ENCODE assay signal across 20 mouse cellular contexts in the genomic region with DNA sequence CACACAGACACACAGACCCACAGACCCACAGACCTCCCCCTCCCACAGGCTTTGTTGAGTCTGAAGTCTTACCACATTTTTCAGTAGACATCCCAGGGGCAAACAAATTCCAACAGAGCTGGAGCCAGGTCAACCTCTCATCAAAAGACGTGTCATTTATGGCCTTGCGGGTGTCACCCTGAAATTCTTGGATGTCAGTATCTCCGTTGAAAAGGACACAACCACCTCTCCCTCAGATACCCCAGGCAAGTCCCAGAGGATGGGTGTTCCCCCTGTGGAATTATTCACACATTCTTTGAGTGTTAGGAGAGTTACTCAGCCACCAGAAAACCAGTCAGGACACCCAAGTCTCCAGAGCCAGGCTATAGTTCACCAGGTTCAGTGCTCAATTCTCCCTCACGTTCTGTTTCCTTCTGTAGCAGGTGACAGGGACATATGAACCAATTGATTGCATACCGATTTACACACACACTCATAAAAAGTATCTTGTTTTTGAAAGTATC. TPM values are rescaled to one million over a fixed set of nuclear protein-coding genes. Genes with fewer than 3 reads are reported as not detected.
"Had no signal": no experiment of that assay in that cellular context is flagged by ENCODE, and none has a peak within 500 bp of the region (broad histone marks: within the 10 kb centered on the region; RNA-seq: fewer than 3 reads in every experiment).

No protein-coding gene starts in this region.

- H3K9me3 ChIP-seq: midbrain, embryonic 10.5 days; midbrain, embryonic 12.5 days; neural tube, embryonic 12.5 days; stomach, embryonic 15.5 days had no signal

- H3K27ac ChIP-seq: midbrain, embryonic 10.5 days; midbrain, embryonic 12.5 days; neural tube, embryonic 12.5 days; stomach, embryonic 15.5 days; stomach, postnatal 0 days had no signal

- H3K4me3 ChIP-seq: midbrain, embryonic 10.5 days; midbrain, embryonic 12.5 days; myocyte; neural tube, embryonic 12.5 days; stomach, embryonic 15.5 days had no signal

- H3K27me3 ChIP-seq: midbrain, embryonic 12.5 days; neural tube, embryonic 12.5 days; stomach, embryonic 15.5 days had no signal

- DNase-seq: lung, adult 18-20 months; lung, embryonic 14.5 days; lung, postnatal 10 days; lung, postnatal 4 days; midbrain, embryonic 14.5 days; right cerebral cortex, postnatal 14 days; thymus, adult 18-20 months; thymus, postnatal 14 days; thymus, postnatal 36 days had no signal

- H3K9ac ChIP-seq: lung, embryonic 14.5 days; midbrain, embryonic 12.5 days; neural tube, embryonic 12.5 days; stomach, embryonic 15.5 days had no signal

- H3K4me2 ChIP-seq: lung, embryonic 14.5 days; midbrain, embryonic 12.5 days; neural tube, embryonic 12.5 days; stomach, embryonic 15.5 days had no signal

- ATAC-seq: midbrain, embryonic 16.5 days had no signal

- H3K36me3 ChIP-seq: midbrain, embryonic 10.5 days; midbrain, embryonic 12.5 days; neural tube, embryonic 12.5 days; stomach, embryonic 15.5 days had no signal

RNA-seq across cellular contexts. Expression of a gene that starts 9.3 kb away (rescaled TPM):
- total RNA-seq: megakaryocyte, adult 5-6 weeks; megakaryocyte-erythroid progenitor cell, adult 5-6 weeks had no signal
- polyA plus RNA-seq: midbrain, embryonic 10.5 days; midbrain, embryonic 12.5 days; midbrain, embryonic 14.5 days; midbrain, embryonic 16.5 days; spleen, adult 2 months; thymus, postnatal 0 days had no signal
